Mouse (Mus musculus): ENCODE measurements around the gene Pcnx3. TPM values are rescaled to one million over a fixed set of nuclear protein-coding genes. Genes with fewer than 3 reads are reported as not detected.

The Pcnx3 gene
- polyA plus RNA-seq (2015; fragmentation: Illumina TruSeq; extraction: RNeasy Lipid Tissue Mini Kit (QIAGEN cat#74804); ENCODE audit: low read depth, low replicate concordance) = 32.6 TPM

DNA sequence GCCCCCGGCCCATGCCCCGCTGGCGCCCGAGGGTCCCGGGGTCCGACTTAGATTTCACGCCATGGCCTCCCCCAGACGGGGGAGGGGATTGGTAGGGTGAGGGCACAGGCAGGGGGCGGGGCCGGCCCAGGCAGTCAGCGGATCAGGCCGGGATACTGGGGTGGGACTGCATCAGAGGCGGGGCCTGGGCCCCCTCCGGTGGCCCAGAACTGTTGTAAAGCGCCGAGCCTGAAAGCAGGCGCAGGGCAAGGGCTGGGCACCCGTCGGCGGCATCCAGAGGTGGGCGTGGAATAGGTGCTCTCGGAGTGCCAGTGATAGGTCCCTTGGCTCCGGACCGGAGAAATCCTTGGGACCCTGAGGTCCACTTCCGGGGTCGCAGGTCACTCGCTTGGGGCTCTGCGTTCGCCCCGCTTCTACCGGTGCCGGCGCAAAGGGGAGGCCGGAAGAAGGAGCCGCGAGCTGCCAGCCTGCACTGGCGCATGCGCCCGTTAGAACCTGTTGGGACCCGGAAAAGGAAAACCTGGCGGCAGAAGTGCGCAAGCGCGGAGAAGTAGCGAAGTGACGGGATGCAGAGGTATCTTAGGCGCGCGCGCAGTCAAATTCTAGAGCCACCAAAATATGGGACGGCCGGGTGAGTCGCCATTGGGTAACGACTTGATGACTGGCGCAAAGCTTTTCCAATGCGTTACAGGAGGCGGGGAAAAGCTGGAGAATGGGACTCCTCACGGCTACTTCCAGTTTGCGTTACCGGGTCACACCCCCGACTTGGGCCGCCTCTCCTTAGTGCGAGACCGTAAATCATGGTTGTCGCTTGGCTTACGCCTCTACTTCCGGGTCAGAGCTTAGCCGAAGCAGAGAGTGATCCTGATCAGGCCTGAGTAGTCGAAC lies at the start of gene Pcnx3, which contains the start of gene Map3k11:
Gene Pcnx3, minus strand, starts transcription at position 709 of the 888 bp plus-strand sequence.
Gene Map3k11, plus strand, starts transcription at position 543 of the 888 bp plus-strand sequence.

DNA sequence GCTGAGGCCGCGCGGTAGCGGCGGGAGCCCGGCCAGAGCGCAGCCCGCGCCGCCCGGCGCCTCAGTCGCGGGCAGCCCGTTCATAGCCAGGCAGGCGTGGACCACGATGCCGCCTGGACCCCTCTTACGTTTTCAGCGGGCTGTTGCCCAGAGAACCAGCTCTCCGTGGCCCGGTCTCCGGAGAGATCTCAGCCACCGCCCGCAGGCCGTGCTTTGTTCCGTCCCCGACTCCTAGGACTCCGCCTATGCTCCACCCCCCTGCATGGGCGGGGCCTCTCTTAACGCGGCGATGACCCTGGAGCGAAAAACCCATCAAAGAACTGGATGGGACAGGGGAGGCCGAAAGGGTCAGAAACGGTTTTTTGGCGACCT lies 40.7 kb upstream of the Pcnx3 start, which contains the start of gene Fam89b:
Gene Fam89b, minus strand, starts transcription at position 210 of the 372 bp plus-strand sequence.

GRCm38 (mm10) chr19:5725767-5726515 lies 37.2 kb upstream of the Pcnx3 start, which contains the start of gene Ehbp1l1:
Ehbp1l1 (minus strand) TSS chr19:5726317.

GRCm38 (mm10) chr19:5704163-5704800 lies 15.6 kb upstream of the Pcnx3 start, which contains the start of gene Kcnk7:
Kcnk7 (plus strand) TSS chr19:5704367.

GRCm38 (mm10) chr19:5662981-5663913 lies 25.5 kb downstream of the Pcnx3 start, which contains the start of gene Sipa1:
Sipa1 (minus strand) TSS chr19:5663707.

GRCm38 (mm10) chr19:5637069-5638047 lies 51.4 kb downstream of the Pcnx3 start, which contains the start of gene Rela:
Rela (plus strand) TSS chr19:5637483.

Other genes starting within 250 kb of the Pcnx3 start
- not detected for gene Fosl1, start 241.4 kb downstream of the Pcnx3 start, polyA plus RNA-seq (2015; fragmentation: Illumina TruSeq; extraction: RNeasy Lipid Tissue Mini Kit (QIAGEN cat#74804); ENCODE audit: low read depth, low replicate concordance)
- gene Ccdc85b, start 231.0 kb downstream of the Pcnx3 start, polyA plus RNA-seq (2015; fragmentation: Illumina TruSeq; extraction: RNeasy Lipid Tissue Mini Kit (QIAGEN cat#74804); ENCODE audit: low read depth, low replicate concordance) = 23.3 TPM
- gene Fibp, start 228.3 kb downstream of the Pcnx3 start, polyA plus RNA-seq (2015; fragmentation: Illumina TruSeq; extraction: RNeasy Lipid Tissue Mini Kit (QIAGEN cat#74804); ENCODE audit: low read depth, low replicate concordance) = 87.6 TPM
- gene Ctsw, start 220.4 kb downstream of the Pcnx3 start, polyA plus RNA-seq (2015; fragmentation: Illumina TruSeq; extraction: RNeasy Lipid Tissue Mini Kit (QIAGEN cat#74804); ENCODE audit: low read depth, low replicate concordance) = not detected
- gene Efemp2, start 215.0 kb downstream of the Pcnx3 start, polyA plus RNA-seq (2015; fragmentation: Illumina TruSeq; extraction: RNeasy Lipid Tissue Mini Kit (QIAGEN cat#74804); ENCODE audit: low read depth, low replicate concordance) = 15.4 TPM
- 32.4 TPM for gene Mus81, start 200.5 kb downstream of the Pcnx3 start, polyA plus RNA-seq (2015; fragmentation: Illumina TruSeq; extraction: RNeasy Lipid Tissue Mini Kit (QIAGEN cat#74804); ENCODE audit: low read depth, low replicate concordance)
- gene Cfl1, start 198.5 kb downstream of the Pcnx3 start, polyA plus RNA-seq (2015; fragmentation: Illumina TruSeq; extraction: RNeasy Lipid Tissue Mini Kit (QIAGEN cat#74804); ENCODE audit: low read depth, low replicate concordance) = 1,416 TPM
- gene 1700020D05Rik, start 185.1 kb downstream of the Pcnx3 start, polyA plus RNA-seq (2015; fragmentation: Illumina TruSeq; extraction: RNeasy Lipid Tissue Mini Kit (QIAGEN cat#74804); ENCODE audit: low read depth, low replicate concordance) = 3.0 TPM
- 96.1 TPM for gene Snx32, start 178.4 kb downstream of the Pcnx3 start, polyA plus RNA-seq (2015; fragmentation: Illumina TruSeq; extraction: RNeasy Lipid Tissue Mini Kit (QIAGEN cat#74804); ENCODE audit: low read depth, low replicate concordance)
- not detected for gene Ovol1, start 128.3 kb downstream of the Pcnx3 start, polyA plus RNA-seq (2015; fragmentation: Illumina TruSeq; extraction: RNeasy Lipid Tissue Mini Kit (QIAGEN cat#74804); ENCODE audit: low read depth, low replicate concordance)
- 2.5 TPM for gene Ap5b1, start 120.9 kb downstream of the Pcnx3 start, polyA plus RNA-seq (2015; fragmentation: Illumina TruSeq; extraction: RNeasy Lipid Tissue Mini Kit (QIAGEN cat#74804); ENCODE audit: low read depth, low replicate concordance)
- 40.8 TPM for gene Rnaseh2c, start 87.0 kb downstream of the Pcnx3 start, polyA plus RNA-seq (2015; fragmentation: Illumina TruSeq; extraction: RNeasy Lipid Tissue Mini Kit (QIAGEN cat#74804); ENCODE audit: low read depth, low replicate concordance)
- 92.0 TPM for gene Kat5, start 78.7 kb downstream of the Pcnx3 start, polyA plus RNA-seq (2015; fragmentation: Illumina TruSeq; extraction: RNeasy Lipid Tissue Mini Kit (QIAGEN cat#74804); ENCODE audit: low read depth, low replicate concordance)
- 14.1 TPM for gene Rela, start 51.4 kb downstream of the Pcnx3 start, polyA plus RNA-seq (2015; fragmentation: Illumina TruSeq; extraction: RNeasy Lipid Tissue Mini Kit (QIAGEN cat#74804); ENCODE audit: low read depth, low replicate concordance)
- gene Sipa1, start 25.2 kb downstream of the Pcnx3 start, polyA plus RNA-seq (2015; fragmentation: Illumina TruSeq; extraction: RNeasy Lipid Tissue Mini Kit (QIAGEN cat#74804); ENCODE audit: low read depth, low replicate concordance) = 8.9 TPM
- gene Map3k11, start 166 bp downstream of the Pcnx3 start, polyA plus RNA-seq (2015; fragmentation: Illumina TruSeq; extraction: RNeasy Lipid Tissue Mini Kit (QIAGEN cat#74804); ENCODE audit: low read depth, low replicate concordance) = 16.2 TPM
- gene Kcnk7, start 15.5 kb upstream of the Pcnx3 start, polyA plus RNA-seq (2015; fragmentation: Illumina TruSeq; extraction: RNeasy Lipid Tissue Mini Kit (QIAGEN cat#74804); ENCODE audit: low read depth, low replicate concordance) = 0.64 TPM
- gene Ehbp1l1, start 37.4 kb upstream of the Pcnx3 start, polyA plus RNA-seq (2015; fragmentation: Illumina TruSeq; extraction: RNeasy Lipid Tissue Mini Kit (QIAGEN cat#74804); ENCODE audit: low read depth, low replicate concordance) = 11.2 TPM
- gene Fam89b, start 40.7 kb upstream of the Pcnx3 start, polyA plus RNA-seq (2015; fragmentation: Illumina TruSeq; extraction: RNeasy Lipid Tissue Mini Kit (QIAGEN cat#74804); ENCODE audit: low read depth, low replicate concordance) = 30.2 TPM
- gene Ltbp3, start 52.0 kb upstream of the Pcnx3 start, polyA plus RNA-seq (2015; fragmentation: Illumina TruSeq; extraction: RNeasy Lipid Tissue Mini Kit (QIAGEN cat#74804); ENCODE audit: low read depth, low replicate concordance) = 27.2 TPM
- 68.8 TPM for gene Scyl1, start 82.5 kb upstream of the Pcnx3 start, polyA plus RNA-seq (2015; fragmentation: Illumina TruSeq; extraction: RNeasy Lipid Tissue Mini Kit (QIAGEN cat#74804); ENCODE audit: low read depth, low replicate concordance)
- gene Frmd8, start 186.4 kb upstream of the Pcnx3 start, polyA plus RNA-seq (2015; fragmentation: Illumina TruSeq; extraction: RNeasy Lipid Tissue Mini Kit (QIAGEN cat#74804); ENCODE audit: low read depth, low replicate concordance) = 14.4 TPM
- gene Slc25a45, start 188.9 kb upstream of the Pcnx3 start, polyA plus RNA-seq (2015; fragmentation: Illumina TruSeq; extraction: RNeasy Lipid Tissue Mini Kit (QIAGEN cat#74804); ENCODE audit: low read depth, low replicate concordance) = 5.1 TPM
- gene Tigd3, start 205.2 kb upstream of the Pcnx3 start, polyA plus RNA-seq (2015; fragmentation: Illumina TruSeq; extraction: RNeasy Lipid Tissue Mini Kit (QIAGEN cat#74804); ENCODE audit: low read depth, low replicate concordance) = 3.6 TPM
- gene Dpf2, start 224.1 kb upstream of the Pcnx3 start, polyA plus RNA-seq (2015; fragmentation: Illumina TruSeq; extraction: RNeasy Lipid Tissue Mini Kit (QIAGEN cat#74804); ENCODE audit: low read depth, low replicate concordance) = 58.0 TPM
- 9.0 TPM for gene Cdc42ep2, start 235.9 kb upstream of the Pcnx3 start, polyA plus RNA-seq (2015; fragmentation: Illumina TruSeq; extraction: RNeasy Lipid Tissue Mini Kit (QIAGEN cat#74804); ENCODE audit: low read depth, low replicate concordance)